Mouse (Mus musculus) adrenal gland, adult (tissue): ENCODE results near the gene Nampt.

Experiments used
- DNase-seq, 2 experiments: peaks; one replicate each; pipeline ENCODE4 v3.0.0; 2022 to 2023; ENCODE audit warnings: low spot score in 1 of 2; ENCODE audit not compliant: inconsistent age in 2 of 2

Gene Nampt

DNA sequence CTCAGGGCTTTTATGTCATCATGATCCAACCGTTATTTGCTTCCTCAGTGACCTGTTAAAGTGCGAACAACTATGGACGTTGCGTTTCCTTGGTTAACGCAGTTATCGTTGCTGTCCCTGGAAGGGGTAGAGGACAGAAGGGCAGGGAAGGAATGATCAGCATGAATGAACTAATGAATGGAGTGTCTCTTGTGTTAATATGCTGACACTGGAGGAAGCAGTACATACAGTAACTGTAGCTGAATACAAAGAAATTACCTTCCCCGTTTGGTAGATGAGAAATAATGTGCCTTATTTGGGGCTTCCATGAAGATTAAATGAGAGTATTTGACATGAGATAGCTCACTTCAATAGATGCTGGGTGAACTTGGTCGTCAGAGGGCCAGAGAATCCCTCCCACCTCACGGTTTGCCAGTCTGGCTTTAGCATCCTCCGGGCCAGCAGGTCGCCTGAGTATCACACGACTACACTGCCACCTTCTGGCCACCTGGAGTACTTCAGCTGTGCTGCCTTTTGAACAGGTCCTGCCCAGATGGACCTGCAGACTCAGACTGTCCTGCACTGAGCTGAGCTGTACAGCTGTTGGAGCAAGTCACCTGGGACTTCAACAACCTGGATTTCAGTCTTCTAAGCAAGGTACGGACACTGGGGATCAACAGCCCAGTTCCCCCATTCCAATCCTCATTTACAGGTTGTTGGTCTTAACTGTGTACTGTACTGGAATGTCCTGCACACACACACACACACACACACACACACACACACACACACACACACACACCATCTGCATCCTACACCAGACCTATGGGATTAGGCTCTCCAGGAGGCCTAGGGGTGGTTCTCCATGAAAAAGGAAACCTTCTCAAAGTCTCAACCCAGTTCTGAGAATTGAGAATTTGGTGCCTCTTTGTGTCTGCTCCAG, 78.1 kb downstream of the Nampt start:
- peak; percentile 83 to 96 for DNase-seq

DNA sequence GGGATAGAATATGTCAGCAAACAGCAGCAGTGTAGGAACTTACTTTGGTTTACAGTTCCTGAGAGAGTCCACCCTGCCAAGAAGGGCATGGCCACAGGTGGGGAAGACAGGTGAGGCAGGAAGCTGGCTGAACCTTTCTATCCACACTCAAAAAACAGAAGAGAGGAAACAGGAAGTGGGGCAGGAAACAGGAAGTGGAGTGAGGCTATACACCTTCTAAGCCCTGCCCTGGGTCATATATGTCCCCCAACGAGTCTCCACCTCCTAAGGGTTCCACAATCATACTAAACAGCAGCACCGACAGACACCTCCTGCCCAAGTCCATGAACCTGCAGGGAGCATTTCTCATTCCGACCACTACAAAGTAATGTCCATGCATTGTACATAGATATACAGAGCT, 81.7 kb downstream of the Nampt start:
- no peak for DNase-seq
